Mouse (Mus musculus) cerebral cortex, adult 2 months (tissue): ENCODE measurements around the gene Slc25a30.

ENCODE experiments used
- WGBS: fragments of 180-500 bp; shearing (Covaris S2); methylation state at CpG from one replicate; pipeline ENCODE4 v1.1.7; 2018; 5-methylcytosine and 5-hydroxymethylcytosine counted together

Gene Slc25a30

GRCm38 (mm10) chr14:75786868-75787793 is at the start of gene Slc25a30:
Gene Slc25a30, minus strand, starts transcription at chr14:75787037.
- WGBS: 4% methylated on average over 51 of the region's 51 CpGs

DNA sequence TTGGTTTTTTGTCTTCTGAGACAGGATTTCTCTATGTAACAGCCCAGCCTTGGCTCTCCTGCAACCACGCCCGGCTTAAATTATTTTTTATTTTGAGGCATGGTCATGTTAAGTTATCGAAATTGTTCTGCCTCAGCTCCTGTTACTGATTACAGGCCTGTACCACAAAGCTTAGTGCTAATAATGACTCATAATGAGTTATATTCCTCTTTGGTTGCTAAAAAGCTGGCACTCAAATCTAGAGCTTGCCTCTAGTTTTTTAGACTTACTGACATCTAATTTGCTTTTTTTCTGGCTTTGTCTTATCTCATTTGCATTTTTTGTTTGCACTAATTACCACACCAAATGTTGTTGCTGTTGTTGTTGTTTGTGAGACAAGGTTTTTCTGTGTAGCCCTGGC is 49.7 kb upstream of the Slc25a30 start:
- WGBS: 90% methylated on average over 3 of the region's 3 CpGs

- 5% methylated on average over 16 of the region's 16 CpGs for WGBS
Measured at GRCm38 (mm10) chr14:75834739-75835381, 48.0 kb upstream of the Slc25a30 start.

GRCm38 (mm10) chr14:75834251-75834738 is 47.5 kb upstream of the Slc25a30 start:
- WGBS: 5% methylated on average over 10 of the region's 10 CpGs

DNA sequence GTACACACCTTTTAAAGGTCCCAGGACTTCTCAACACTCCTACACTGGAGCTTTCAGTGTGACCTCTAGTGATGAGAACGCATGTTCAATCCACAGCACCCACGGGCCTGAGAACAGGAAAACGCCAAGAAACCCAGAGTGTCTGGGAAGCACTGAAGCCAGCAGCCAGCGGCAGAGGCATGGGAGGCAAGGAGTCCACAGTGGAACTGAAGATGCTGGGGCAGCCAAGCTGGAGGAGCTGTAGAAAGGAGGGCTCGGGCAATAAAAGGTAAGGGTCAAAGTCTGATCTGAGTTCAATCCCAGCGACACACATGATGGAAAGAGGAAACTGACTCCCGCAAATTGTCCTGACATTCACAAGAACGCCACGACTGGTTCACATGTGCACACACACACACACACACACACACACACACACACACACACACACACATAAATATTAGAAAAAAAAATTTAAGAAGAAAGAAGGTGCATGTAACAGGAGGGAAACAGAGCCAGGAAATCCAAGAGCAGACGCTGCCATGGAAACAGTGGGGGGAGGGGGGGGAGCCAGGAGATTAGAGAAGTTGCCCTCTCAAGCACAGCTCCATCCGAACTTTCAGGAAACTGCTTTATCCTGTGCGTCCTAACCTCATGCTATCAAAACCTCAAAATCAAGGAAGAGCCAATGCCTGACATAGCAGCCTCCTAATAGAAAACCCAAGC is 46.9 kb upstream of the Slc25a30 start:
- 13% methylated on average over 12 of the region's 12 CpGs for WGBS

- WGBS: 18% methylated on average over 4 of the region's 4 CpGs
Measured at GRCm38 (mm10) chr14:75832982-75833381, 46.1 kb upstream of the Slc25a30 start.

- WGBS: 86% methylated on average over 2 of the region's 2 CpGs
Measured at GRCm38 (mm10) chr14:75832031-75832430, 45.2 kb upstream of the Slc25a30 start.

DNA sequence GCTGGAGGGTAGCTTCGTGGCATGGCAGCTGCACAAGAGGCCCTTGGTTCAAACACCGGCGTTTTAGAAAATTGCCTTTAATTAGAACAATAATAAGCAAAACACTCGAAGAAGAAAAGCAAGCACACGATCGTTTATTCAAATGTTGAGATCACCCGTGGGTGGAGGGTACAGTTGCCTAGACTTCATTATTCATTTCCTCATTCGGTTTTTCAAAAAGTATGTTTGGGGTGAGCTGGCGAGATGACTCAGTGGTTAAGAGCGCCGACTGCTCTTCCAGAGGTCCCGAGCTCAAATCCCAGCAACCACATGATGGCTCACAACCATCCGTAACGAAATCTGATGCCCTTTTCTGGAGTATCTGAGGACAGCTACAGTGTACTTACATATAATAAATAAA is 43.0 kb upstream of the Slc25a30 start:
- 59% methylated on average over 14 of the region's 14 CpGs for WGBS

DNA sequence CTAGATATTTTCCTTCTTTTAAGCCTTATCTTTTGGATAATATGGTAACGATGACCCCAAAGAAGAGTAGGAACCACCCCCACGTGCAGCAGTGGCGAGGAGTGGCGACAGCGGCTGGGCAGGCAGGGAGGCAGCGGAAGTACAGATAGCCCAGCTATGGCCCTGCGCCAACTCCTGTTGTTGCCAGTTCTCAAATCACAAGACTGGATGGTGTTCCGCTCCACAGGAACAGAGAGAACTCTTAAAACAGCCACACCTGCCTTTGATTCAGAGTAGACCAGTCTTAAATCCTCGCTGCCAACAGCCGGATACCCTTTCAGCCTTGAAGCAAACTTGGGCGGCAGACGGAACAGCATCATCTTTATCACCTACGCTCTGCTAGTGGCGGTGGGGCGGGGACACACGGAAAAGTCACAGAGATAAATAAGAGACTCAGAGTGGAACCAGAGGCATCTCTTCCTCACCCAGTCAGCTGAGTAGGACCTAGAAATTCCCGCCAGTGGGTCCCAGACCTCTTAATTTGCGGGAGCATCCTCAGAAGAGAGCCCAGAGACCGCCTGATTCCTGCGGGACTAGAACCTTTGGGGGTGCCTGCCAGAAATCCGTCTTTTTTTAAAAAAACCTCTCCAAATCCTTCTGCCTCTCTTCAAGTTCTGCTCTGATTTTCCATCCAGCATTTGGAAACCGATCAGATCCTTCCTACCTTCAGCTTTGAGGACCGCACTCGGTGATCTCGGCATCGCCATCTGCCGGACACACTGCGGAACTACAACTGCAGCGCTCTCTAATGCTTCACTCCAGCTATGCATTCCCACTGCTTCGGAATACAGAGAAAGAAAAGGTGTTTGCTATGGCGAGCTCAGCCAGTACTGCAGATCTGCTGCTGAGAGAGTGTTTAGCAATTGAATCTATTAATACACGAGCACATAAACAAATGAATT is 42.3 kb upstream of the Slc25a30 start:
- 5% methylated on average over 32 of the region's 32 CpGs for WGBS

DNA sequence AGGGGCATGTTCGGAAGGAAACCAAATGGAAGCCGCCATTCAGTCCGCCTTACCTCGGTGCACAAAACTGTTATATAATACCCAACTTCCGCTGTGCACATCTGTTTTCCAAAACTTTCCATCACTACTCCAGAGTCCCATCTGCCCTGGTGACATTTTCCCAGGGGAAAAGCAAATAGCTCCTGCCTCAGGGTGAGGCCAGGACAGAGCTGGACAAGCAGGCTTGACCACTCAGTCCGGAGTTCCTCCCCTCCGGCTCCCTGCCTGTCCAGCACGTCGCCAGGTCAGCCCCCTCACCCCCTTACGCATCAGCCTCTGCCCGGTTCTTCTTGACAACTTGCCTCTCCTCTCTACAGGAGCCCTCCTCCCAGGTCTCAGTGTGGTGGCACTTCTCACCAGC is 41.4 kb upstream of the Slc25a30 start:
- WGBS: 64% methylated on average over 11 of the region's 11 CpGs

- WGBS: 56% methylated on average over 3 of the region's 3 CpGs
Measured at GRCm38 (mm10) chr14:75826851-75827410, 40.1 kb upstream of the Slc25a30 start.

DNA sequence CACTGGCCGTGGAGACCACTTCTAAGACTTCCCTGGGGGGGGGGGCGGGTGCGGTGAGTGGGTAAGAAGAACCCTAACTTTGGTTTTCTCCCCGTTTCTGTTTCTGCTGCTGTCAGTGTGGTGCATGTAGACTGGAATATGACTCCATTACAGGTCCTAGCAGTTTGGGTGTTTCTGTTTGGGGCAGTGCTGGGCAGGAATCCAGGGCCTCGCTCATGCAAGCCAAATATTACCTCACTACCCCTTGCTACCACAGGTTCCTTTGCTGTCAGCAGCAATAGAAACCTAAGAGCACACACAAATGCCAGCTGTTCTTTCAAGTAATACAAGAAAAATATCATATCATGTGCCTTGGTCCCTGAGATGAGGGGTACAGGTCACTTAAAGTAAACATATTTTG is 33.2 kb upstream of the Slc25a30 start:
- 82% methylated on average over 5 of the region's 5 CpGs for WGBS

DNA sequence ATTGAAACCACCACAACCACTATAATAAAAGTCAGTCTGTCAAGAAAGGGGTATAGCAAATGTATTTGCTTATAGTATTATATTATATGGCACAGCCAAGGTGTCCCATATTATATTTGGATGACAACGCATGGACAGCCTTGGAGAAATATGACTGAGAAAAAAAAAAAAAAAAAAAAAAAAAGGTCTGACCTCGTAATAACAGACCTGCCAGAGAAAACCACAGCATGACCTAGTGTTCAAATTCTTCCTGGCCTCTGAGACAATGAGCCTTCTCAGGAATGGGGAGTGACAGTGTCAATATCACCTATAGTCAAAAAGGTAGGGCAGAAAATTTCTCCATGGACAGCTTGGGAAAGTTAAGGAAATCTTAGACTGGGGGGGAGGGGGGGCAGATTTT is 32.5 kb upstream of the Slc25a30 start:
- WGBS: 90% methylated on average over 2 of the region's 2 CpGs

GRCm38 (mm10) chr14:75818528-75818927 is 31.7 kb upstream of the Slc25a30 start:
- 90% methylated on average over 2 of the region's 2 CpGs for WGBS

GRCm38 (mm10) chr14:75809931-75810330 is 23.1 kb upstream of the Slc25a30 start:
- 77% methylated on average over 6 of the region's 6 CpGs for WGBS

DNA sequence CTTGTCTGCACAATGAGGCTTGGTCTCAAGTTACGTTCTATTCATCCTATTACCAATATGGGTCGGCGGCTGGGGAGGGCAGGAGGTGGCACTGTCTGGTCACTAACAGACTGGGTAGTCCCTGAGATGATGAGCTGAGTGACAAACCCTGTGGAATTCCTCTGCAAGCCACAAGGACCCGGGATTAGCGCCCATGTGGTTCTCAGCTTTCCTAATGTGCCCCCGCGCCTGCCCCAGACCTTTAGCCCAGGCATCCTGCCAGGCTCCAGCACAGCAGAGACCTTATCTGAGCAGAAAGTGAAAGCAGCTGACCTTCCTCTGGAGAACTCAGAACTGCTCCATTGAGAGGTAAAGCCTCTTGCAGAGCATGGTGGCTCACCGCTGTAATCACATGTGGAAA is 21.0 kb upstream of the Slc25a30 start:
- WGBS: 64% methylated on average over 8 of the region's 8 CpGs

DNA sequence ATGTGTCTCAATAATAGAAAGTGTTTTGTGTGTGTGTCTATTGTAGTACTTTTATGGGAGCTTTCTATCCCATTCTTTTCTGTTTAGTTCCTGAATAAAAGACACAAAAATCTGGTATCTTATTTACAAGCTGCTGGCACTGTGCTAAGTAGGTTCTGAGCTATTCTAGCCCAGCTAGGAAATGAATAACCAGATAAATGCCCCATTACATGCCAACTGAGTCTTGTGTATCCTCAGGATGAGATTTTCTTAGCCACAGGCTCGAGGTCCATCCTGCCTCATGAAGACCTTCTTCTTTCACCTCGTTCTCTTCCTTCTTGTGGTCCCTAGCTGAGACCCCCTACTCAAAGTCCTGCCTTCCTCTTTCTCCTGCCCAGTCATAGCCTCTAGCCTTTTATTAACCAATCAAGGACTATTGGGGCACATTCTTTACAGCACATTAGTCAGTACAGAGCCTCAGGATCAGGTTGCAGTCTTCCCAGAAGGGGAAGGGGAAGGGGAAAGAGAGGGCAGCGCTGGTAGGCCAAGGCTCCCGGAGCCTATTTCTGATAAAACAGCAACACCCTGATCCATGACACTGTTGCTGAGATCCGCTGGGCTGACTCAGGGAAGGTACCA is 11.0 kb upstream of the Slc25a30 start:
- 68% methylated on average over 5 of the region's 5 CpGs for WGBS

DNA sequence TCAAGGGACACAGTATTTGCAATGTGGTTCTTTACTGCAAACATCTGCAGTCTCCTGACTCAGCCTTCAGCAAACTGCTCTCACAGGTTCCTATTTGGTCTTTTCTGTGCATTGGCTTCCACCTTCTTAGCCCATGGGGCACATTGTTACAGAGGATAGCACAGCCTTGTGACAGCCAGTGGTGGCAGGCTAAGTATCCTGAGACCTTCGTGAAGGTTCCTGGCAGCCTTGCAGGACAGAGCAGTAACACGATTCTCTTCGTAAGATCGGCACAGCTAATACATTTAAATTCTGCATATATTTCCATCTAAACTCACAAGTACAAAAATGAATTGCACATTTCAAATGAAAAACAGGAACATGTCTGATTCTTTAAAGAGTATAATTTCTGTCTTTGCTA is 9.1 kb upstream of the Slc25a30 start:
- 67% methylated on average over 4 of the region's 4 CpGs for WGBS

DNA sequence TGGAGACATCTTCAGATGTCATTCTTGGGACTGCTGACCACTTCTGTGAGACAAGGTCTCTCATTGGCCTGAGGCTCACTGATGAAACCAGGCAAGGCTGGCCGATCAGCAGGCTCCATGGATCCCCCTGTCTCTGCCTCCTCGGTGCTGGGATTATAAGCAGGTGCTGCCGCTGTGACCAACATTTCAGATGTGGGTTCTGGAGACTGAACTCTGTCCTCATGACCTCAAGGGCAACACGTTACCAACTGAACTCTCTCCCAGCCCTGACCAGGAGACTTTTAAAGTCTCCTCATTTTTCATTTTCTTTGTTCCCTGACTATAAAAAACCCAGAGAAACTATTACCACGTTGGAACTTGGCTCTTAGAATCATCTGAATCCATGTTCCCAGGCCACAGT is 7.9 kb upstream of the Slc25a30 start:
- WGBS: 84% methylated on average over 5 of the region's 5 CpGs

- WGBS: 88% methylated on average over 6 of the region's 6 CpGs
Measured at GRCm38 (mm10) chr14:75794324-75794723, 7.5 kb upstream of the Slc25a30 start.
